Mouse (Mus musculus) lung, postnatal 0 days (tissue): ENCODE data around the gene Grb7. TPM values are rescaled to one million over a fixed set of nuclear protein-coding genes. Genes with fewer than 3 reads are reported as not detected.

Experiments
- ATAC-seq: fragments of 200-750 bp; cut with Nextera tagmentation; 2 replicates; pipeline ENCODE4 v1.8.0; 2017; ENCODE audit warnings: moderate library complexity
- DNase-seq: peaks from one replicate; pipeline ENCODE4 v3.0.0-alpha.2; 2016; ENCODE audit warnings: low spot score
- H3K27ac ChIP-seq: fragments of 300-500 bp; sonication (generic); 2 replicates; pipeline ENCODE4 v1.5.1; 2014; ENCODE audit warnings: antibody characterized with exemption, mild to moderate bottlenecking, low read length, mixed read lengths
- H3K27me3 ChIP-seq: fragments of 300-500 bp; sonication (generic); replicated peaks from 2 replicates; pipeline ENCODE4 v1.6.1; 2014; ENCODE audit warnings: low read length, mixed read lengths; ENCODE audit not compliant: insufficient read depth
- H3K36me3 ChIP-seq: fragments of 300-500 bp; sonication (generic); 2 replicates; pipeline ENCODE4 v1.6.1; 2014; ENCODE audit warnings: low read length, mixed read lengths; ENCODE audit not compliant: insufficient read depth
- H3K4me1 ChIP-seq: fragments of 300-500 bp; sonication (generic); 2 replicates; pipeline ENCODE4 v1.6.1; 2014; ENCODE audit warnings: antibody characterized with exemption, low read depth, low read length, mixed read lengths; ENCODE audit not compliant: insufficient read depth
- H3K4me2 ChIP-seq: fragments of 300-500 bp; sonication (generic); replicated peaks from 2 replicates; pipeline ENCODE4 v1.6.1; 2014; ENCODE audit warnings: low read depth, mild to moderate bottlenecking, low read length, moderate library complexity, mixed read lengths
- H3K4me3 ChIP-seq: fragments of 300-500 bp; sonication (generic); 2 replicates; pipeline ENCODE4 v1.5.1; 2014; ENCODE audit warnings: low read depth, low read length
- H3K9ac ChIP-seq: fragments of 300-500 bp; sonication (generic); replicated peaks from 2 replicates; pipeline ENCODE4 v1.6.1; 2014; ENCODE audit warnings: low read depth, mild to moderate bottlenecking
- H3K9me3 ChIP-seq: fragments of 300-500 bp; sonication (generic); 2 replicates; pipeline ENCODE4 v1.6.1; 2016; ENCODE audit warnings: low read length, mixed read lengths
- CTCF ChIP-seq: IDR thresholded peaks from 2 replicates; pipeline ENCODE4 v1.5.1; 2016; ENCODE audit warnings: antibody characterized with exemption, mild to moderate bottlenecking
- EP300 ChIP-seq: IDR thresholded peaks from 2 replicates; pipeline ENCODE4 v1.6.1; 2016; ENCODE audit warnings: antibody characterized with exemption, mild to moderate bottlenecking, control low read depth
- WGBS: fragments of 180-500 bp; shearing (Covaris S2); extraction: QIAGEN DNeasy Blood & Tissue Kit; methylation state at CpG from one replicate; pipeline ENCODE4 v1.1.7; 2014; 5-methylcytosine and 5-hydroxymethylcytosine counted together
- polyA plus RNA-seq: library from polyadenylated mRNA; unstranded; fragments of >200 nt; fragmentation: Nextera tagmentation; extraction: Ambion mirVana; gene quantifications from 2 replicates; pipeline ENCODE4 v1.2.1, GENCODE M21; 2015

The Grb7 gene
- polyA plus RNA-seq, 1 experiment from 2014 or later, result 33.1 TPM

GRCm38 (mm10) chr11:98461109-98461720 lies 15.0 kb downstream of the Grb7 start:
- H3K27ac ChIP-seq, result no peak overlapping the region
- no peak overlapping the region for H3K9ac ChIP-seq
- DNase-seq (peak; percentile 46), ATAC-seq (no peak)
- peaks cover 6% of the 10 kb centered on the region for H3K4me1 ChIP-seq
- H3K4me2 ChIP-seq, result no peak overlapping the region
- H3K9me3 ChIP-seq, result no peaks in the 10 kb centered on the region
- WGBS, result 41% methylated on average over 6 of the region's 6 CpGs
- no peaks in the 10 kb centered on the region for H3K36me3 ChIP-seq
- H3K4me3 ChIP-seq, result no peak overlapping the region
- no peak for TF ChIP-seq EP300
- H3K27me3 ChIP-seq, result 0 out of 2 replicates have a peak, but pooled peaks cover 6% of the 10 kb centered on the region

- peaks cover 6% of the 10 kb centered on the region; the same call in 1 of the 2 replicates for H3K4me1 ChIP-seq
- no peak for TF ChIP-seq CTCF
- no peak for TF ChIP-seq EP300
- H3K27ac ChIP-seq, result no peak overlapping the region
- H3K36me3 ChIP-seq, result no peaks in the 10 kb centered on the region
- no peak overlapping the region for H3K4me2 ChIP-seq
- ATAC-seq (no peak), DNase-seq (no peak)
- no peak overlapping the region for H3K9ac ChIP-seq
- no peak overlapping the region for H3K4me3 ChIP-seq
- 0 out of 2 replicates have a peak, but pooled peaks cover 6% of the 10 kb centered on the region for H3K27me3 ChIP-seq
- WGBS, result 84% methylated on average over 6 of the region's 6 CpGs
- H3K9me3 ChIP-seq, result no peaks in the 10 kb centered on the region
These were observed 16.1 kb downstream of the Grb7 start for GRCm38 (mm10) chr11:98462255-98462654.

GRCm38 (mm10) chr11:98463911-98464310 lies 17.7 kb downstream of the Grb7 start:
- no peaks in the 10 kb centered on the region for H3K9me3 ChIP-seq
- H3K4me3 ChIP-seq, result no peak overlapping the region
- H3K4me1 ChIP-seq, result no peaks in the 10 kb centered on the region
- no peak overlapping the region for H3K27ac ChIP-seq
- no peaks in the 10 kb centered on the region for H3K27me3 ChIP-seq
- WGBS, result 81% methylated on average over 9 of the region's 9 CpGs
- ATAC-seq (no peak), DNase-seq (no peak)
- H3K36me3 ChIP-seq, result no peaks in the 10 kb centered on the region
- H3K4me2 ChIP-seq, result no peak overlapping the region
- no peak overlapping the region for H3K9ac ChIP-seq
- no peak for TF ChIP-seq CTCF
- TF ChIP-seq EP300, result no peak

- WGBS, result 62% methylated on average over 6 of the region's 6 CpGs
- no peak overlapping the region for H3K27ac ChIP-seq
- DNase-seq (no peak), ATAC-seq (no peak)
- no peaks in the 10 kb centered on the region for H3K4me1 ChIP-seq
- no peaks in the 10 kb centered on the region for H3K36me3 ChIP-seq
- H3K9ac ChIP-seq, result no peak overlapping the region
- no peaks in the 10 kb centered on the region for H3K9me3 ChIP-seq
- H3K4me2 ChIP-seq, result no peak overlapping the region
- no peak overlapping the region for H3K4me3 ChIP-seq
- H3K27me3 ChIP-seq, result no peaks in the 10 kb centered on the region
- TF ChIP-seq EP300 (no peak), CTCF (no peak)
These were observed 18.3 kb downstream of the Grb7 start for GRCm38 (mm10) chr11:98464516-98464915.

- no peak overlapping the region for H3K4me3 ChIP-seq
- ATAC-seq (no peak), DNase-seq (no peak)
- H3K27ac ChIP-seq, result no peak overlapping the region
- no peak for TF ChIP-seq CTCF
- TF ChIP-seq EP300, result no peak
- no peaks in the 10 kb centered on the region for H3K9me3 ChIP-seq
- 47% methylated on average over 22 of the region's 22 CpGs for WGBS
- no peaks in the 10 kb centered on the region for H3K27me3 ChIP-seq
- no peak overlapping the region for H3K4me2 ChIP-seq
- H3K4me1 ChIP-seq, result no peaks in the 10 kb centered on the region
- no peak overlapping the region for H3K9ac ChIP-seq
- no peaks in the 10 kb centered on the region for H3K36me3 ChIP-seq
These were observed 23.8 kb downstream of the Grb7 start for GRCm38 (mm10) chr11:98469761-98470714.

- TF ChIP-seq CTCF (no peak), EP300 (no peak)
- no peaks in the 10 kb centered on the region for H3K4me1 ChIP-seq
- H3K9me3 ChIP-seq, result no peaks in the 10 kb centered on the region
- DNase-seq (no peak), ATAC-seq (no peak)
- 62% methylated on average over 6 of the region's 6 CpGs for WGBS
- H3K9ac ChIP-seq, result no peak overlapping the region
- H3K36me3 ChIP-seq, result no peaks in the 10 kb centered on the region
- no peaks in the 10 kb centered on the region for H3K27me3 ChIP-seq
- no peak overlapping the region for H3K4me3 ChIP-seq
- no peak overlapping the region for H3K27ac ChIP-seq
- no peak overlapping the region for H3K4me2 ChIP-seq
These were observed 24.6 kb downstream of the Grb7 start for GRCm38 (mm10) chr11:98470795-98471194.
